Mouse (Mus musculus): ENCODE data around the gene Nelfe.
"Not testable (repeated sequence)": the region's sequence is repeated elsewhere in the genome, so short reads cannot be mapped to it uniquely, and the experiment has no call there.

The Nelfe gene

DNA sequence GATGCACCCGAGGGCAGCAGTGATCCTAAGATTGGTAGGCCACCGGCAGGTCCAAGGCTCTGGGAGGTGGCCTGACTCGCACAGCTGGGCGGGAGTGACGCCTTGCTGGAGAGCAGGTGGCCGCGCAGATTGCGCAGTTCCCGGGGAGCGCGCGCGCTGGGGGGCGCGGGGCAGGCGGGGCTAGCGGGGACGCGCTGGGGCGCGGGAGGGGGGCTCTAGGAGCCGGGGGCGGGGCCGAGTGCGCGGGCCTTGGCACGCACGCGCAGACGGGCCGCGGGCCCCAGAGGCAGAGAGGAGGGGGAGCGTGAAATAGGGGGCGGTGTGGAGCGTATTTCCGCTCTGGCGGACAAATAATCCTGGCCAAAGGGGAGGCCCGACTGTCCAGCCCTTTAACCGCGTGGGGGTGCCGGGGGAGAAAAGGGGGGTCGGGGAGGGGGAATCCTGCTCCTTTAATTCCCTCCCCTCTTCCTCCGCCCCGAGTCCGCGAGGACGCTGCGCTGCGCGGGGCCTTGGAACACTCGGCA lies 43.9 kb downstream of the Nelfe start:
- DNase-seq, result peak; percentile 93

DNA sequence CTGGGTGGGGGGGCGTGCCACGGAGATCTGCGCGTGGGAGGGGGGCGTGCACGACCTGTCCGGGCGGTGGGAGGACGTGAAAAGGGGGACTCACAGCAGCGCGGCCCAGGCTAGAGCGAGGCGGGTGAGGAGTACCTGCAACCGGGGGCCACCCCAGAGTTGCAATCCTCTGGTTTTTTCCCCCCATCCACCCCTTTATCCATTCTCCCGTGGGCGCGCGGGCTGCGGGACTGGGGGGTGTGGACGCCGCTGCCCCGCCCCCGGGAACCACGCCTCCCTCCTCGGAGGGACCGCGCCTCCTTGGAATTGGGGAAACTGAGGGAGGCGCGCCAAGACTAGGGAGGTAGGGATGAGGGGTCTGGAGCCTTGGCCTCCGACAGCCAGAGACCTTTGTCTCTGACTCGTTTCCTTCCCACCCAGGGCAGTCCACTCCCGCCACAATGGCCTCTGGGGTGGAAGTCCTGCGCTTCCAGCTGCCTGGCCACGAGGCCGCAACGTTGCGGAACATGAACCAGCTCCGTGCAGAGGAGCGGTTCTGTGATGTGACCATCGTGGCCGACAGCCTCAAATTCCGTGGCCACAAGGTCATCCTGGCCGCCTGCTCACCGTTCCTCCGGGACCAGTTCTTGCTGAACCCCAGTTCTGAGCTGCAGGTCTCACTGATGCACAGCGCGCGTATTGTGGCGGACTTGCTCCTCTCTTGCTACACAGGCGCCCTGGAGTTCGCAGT lies 44.8 kb downstream of the Nelfe start:
- DNase-seq, result peak; percentile 47

DNA sequence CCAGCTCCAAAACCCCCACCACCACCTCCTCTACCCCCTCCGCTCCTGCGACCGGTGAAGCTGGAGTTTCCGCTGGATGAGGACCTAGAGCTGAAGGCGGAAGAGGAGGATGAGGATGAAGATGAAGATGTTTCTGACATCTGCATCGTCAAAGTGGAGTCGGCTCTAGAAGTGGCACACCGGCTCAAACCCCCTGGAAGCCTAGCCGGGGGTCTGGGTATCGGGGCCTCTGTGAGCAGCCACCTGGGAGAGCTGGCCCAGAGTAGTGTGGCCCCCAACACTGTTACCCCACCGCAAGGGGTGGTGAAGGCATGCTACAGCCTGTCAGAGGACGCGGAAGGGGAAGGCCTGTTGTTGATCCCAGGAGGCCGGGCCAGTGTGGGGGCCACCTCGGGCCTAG lies 45.5 kb downstream of the Nelfe start:
- no peak for DNase-seq

DNA sequence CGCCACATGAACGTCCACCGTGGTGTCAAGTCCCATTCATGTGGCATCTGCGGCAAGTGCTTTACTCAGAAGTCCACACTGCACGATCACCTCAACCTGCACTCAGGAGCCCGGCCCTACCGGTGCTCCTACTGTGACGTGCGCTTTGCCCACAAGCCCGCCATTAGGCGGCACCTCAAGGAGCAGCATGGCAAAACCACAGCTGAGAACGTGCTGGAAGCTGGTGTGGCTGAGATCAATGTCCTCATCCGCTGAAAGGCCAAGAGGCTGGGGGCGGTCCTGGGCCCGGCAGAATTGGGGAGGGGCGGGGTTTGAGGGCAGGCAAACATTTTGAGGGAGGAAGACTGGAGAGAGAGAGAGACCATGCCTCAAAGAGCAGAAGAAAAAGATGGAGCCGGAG lies 46.2 kb downstream of the Nelfe start:
- no peak for DNase-seq

DNA sequence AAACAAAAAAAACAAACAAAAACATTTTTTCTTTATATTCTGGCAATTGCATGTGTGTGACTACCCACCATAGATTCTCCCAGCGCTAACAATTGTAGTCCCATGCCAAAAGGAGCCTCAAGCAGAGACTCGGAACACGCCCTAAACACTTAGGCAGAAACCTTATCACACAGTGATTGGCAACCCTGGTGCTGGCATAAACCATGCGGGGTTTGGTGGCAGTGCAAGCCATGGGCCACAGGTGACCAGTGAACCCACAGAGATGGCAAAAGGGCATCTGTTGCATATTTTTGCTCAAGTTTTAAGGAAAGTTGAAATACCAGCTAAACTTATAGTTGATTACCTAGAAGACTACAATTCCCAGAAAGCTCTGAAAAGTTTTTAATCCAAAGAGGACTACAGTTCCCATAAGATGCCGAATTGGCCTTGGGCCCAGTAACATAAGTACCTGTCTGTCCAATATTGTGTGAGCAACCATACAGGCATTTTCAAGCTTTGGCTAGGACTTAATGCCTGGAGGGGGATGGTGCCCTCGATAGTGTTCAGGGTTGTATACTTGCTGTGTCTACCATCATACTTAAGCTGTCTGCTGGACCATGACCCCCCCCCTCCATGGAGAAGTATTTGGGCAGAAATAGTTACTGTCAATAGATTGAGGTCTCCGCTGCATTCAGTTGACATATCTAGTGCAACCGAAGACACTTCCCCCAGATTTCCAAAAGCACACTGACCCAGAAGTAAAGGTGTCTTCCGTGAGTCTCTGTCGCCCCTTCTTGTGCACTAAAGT lies 47.4 kb downstream of the Nelfe start:
- peak; percentile 40 for DNase-seq

DNA sequence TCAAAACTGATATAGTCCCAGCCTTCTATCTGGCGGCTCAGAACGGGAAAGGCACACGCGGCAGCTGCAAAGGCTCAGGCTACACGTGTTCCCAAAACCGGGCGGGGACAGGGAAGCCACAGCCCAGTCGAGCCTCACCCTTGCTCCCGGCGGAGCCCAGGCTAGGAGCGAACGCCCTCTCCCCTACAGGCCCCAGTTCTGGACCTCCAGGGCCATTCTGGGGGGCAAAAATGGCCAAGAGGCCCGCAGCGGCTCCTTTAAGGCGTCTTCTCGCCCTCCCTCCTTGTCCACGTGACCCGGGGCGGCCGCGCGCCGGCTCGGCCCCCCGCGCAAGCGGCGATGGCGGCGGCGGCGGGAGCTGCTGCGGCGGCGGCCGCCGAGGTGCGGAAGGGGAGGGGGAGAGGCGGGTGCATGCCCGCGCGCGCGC lies 48.0 kb downstream of the Nelfe start, which contains the start of the genes C2 and Ehmt2:
Gene C2, minus strand, starts transcription at position 106 of the 427 bp plus-strand sequence.
Gene Ehmt2, plus strand, starts transcription at position 310 of the 427 bp plus-strand sequence.
- DNase-seq, result peak; percentile 87

DNA sequence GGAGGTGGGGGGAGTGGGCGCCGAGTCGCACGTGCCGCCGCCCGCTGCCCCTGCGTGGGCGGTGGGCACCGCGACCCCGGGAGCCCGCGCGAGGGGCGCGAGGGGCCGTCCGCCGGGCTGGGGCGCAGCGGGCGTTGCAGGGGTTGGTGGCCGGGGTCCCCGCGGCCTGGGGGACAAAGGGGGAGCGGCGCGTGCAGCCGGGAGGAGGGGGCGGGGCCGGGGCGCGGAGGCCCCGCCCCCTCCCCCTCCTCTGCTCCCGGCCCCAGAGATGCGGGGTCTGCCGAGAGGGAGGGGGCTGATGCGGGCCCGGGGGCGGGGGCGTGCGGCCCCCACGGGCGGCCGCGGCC lies 48.5 kb downstream of the Nelfe start:
- DNase-seq, result no peak

DNA sequence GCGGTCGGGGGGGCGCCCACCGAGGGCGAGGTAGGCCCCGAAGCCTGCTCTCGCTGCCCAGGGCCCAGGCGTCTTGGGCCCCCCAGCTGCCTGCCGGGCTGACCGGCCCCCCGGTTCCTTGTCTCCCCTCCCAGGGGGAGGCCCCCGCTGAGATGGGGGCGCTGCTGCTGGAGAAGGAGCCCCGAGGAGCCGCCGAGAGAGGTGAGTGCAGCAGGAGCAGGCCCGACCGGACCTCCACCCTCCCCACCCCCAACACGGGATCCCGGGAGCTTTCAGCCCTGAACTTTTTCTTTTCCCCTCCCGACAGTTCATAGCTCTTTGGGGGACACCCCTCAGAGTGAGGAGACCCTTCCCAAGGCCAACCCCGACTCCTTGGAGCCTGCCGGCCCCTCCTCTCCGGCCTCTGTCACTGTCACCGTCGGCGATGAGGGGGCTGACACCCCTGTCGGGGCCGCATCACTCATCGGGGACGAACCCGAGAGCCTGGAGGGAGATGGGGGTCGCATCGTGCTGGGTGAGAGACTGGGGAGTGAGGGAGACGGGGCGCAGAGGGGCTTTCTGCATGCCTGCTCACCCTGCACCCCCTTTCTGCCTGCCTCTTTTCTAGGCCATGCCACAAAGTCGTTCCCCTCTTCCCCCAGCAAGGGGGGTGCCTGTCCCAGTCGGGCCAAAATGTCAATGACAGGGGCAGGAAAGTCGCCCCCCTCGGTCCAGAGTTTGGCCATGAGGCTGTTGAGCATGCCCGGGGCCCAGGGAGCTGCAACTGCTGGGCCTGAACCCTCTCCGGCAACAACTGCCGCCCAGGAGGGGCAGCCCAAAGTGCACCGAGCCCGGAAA lies 49.1 kb downstream of the Nelfe start:
- no peak for DNase-seq

DNA sequence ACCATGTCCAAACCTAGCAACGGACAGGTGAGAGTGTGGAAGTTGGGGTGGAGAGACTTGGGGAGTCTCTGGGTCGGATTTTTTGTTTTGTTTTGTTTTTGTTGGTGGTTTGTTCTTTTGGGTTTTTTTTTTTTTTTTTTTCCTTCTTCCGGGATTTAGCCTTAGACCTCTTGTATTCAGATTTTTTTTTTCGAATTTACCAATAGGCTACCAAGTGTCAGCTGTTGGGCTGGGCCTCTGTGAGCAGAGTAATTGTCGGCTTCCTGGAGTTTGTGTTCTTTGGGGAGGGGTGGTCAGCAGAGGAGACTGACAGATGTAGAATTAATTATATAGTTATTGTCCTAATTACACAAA lies 49.7 kb downstream of the Nelfe start:
- no peak for DNase-seq

DNA sequence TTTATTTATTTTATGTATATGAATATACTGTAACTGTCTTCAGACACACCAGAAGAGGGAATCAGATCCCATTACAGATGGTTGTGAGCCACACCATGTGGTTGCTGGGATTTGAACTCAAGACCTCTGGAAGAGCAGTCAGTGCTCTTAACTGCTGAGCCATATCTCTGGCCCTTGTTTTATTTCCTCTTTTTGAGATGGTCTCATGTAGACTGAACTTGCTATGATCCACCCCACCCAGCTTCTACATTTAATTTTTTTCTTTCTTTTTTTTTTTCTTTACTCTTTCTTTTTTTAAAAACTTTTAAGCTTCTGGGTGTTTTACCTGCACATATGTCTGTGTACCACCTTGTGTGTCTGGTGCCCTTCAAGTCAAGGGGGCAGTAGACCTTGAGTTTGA lies 50.6 kb downstream of the Nelfe start:
- not testable (repeated sequence) for DNase-seq

DNA sequence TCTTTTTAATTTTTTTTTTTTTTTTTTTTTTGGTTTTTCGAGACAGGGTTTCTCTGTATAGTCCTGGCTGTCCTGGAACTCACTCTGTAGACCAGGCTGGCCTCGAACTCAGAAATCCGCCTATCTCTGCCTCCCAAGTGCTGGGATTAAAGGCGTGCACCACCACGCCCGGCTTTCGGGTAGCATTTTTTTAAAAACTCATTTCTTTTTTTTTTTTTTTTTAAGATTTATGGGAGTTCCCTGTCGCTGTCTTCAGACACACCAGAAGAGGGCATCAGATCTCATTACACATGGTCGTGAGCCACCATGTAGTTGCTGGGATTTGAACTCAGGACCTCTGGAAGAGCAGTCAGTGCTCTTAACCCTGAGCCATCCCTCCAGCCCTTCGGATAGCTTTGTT lies 51.8 kb downstream of the Nelfe start:
- DNase-seq, result not testable (repeated sequence)

DNA sequence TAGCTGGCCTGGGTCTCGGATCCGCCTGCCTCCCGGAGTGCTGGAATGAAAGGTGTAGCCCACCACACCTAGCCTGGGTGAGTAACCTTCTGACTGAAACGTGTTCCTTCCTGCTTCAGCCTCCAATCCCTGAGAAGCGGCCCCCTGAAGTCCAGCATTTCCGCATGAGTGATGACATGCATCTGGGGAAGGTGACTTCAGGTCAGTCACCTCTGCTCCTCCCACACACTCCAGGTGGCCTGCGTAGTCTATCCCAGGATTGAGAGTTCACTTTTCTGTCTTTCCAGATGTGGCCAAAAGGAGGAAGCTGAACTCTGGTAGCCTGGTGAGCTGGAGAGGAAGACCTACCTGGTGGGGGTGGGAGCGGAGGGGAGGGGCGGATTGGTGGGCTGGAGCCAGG lies 52.7 kb downstream of the Nelfe start:
- no peak for DNase-seq
